Mouse (Mus musculus) left cerebral cortex, postnatal 25 days (tissue): ENCODE measurements at regions not wholly inside any gene's neighbourhood (a gene's known extent, or its start where the extent isn't known, plus 50 kb on each side); places are given as distances from the start of the nearest gene placed in this dataset.
A peak's percentile ranks its signal among the peaks of the same experiment; 100 is the strongest.

Experiments used
- DNase-seq, 2 experiments: peaks; one replicate each; pipeline ENCODE4 v3.0.0; 2022; ENCODE audit warnings: low spot score in 2 of 2, mixed read lengths in 1 of 2
- intact Hi-C: fragments of 180-260 bp; cut with DNase I; formaldehyde crosslinking; loops from one replicate; pipeline ENCODE4 v1.15.1; 2025

- intact Hi-C loops: no loop called here
- DNase-seq: peak in 1 of 2 experiments; percentile 46
These were observed 115.8 kb downstream of the Lnpk start for GRCm38 (mm10) chr2:74463407-74463806.

GRCm38 (mm10) chr2:74461211-74461844 lies 117.9 kb downstream of the Lnpk start:
- no peak for DNase-seq
- intact Hi-C loops: no loop called here

GRCm38 (mm10) chr2:74454431-74454830 lies 124.8 kb downstream of the Lnpk start:
- intact Hi-C loops: no loop called here

GRCm38 (mm10) chr2:74452679-74453078 lies 126.6 kb downstream of the Lnpk start:
- DNase-seq: no peak
- intact Hi-C loops: no loop called here

More at GRCm38 (mm10) chr2:74454431-74454830, 124.8 kb downstream of the Lnpk start:
- no peak for DNase-seq

- intact Hi-C loops: no loop called here
- DNase-seq: peak in 1 of 2 experiments; percentile 6
These were observed 127.7 kb downstream of the Lnpk start for GRCm38 (mm10) chr2:74451578-74451977.

- intact Hi-C loops: no loop called here
- DNase-seq: no peak
These were observed 128.2 kb downstream of the Lnpk start for GRCm38 (mm10) chr2:74451038-74451437.

- DNase-seq: no peak
- intact Hi-C loops: no loop called here
These were observed 129.0 kb downstream of the Lnpk start for GRCm38 (mm10) chr2:74450064-74450765.

- DNase-seq: no peak
- intact Hi-C loops: no loop called here
These were observed 143.9 kb downstream of the Lnpk start for GRCm38 (mm10) chr2:74435184-74435911.

GRCm38 (mm10) chr2:74426746-74427145 lies 152.5 kb downstream of the Lnpk start:
- DNase-seq: peak; percentile 26 to 31
- intact Hi-C loops: no loop called here

- DNase-seq: peak; percentile 56 to 96
- intact Hi-C loops: loop anchor here (1.0 to 5.0 kb wide), 6 partner anchors 14 to 288 kb away; no protein-coding TSS in a partner anchor
These were observed 154.5 kb downstream of the Lnpk start for GRCm38 (mm10) chr2:74424726-74425125.

GRCm38 (mm10) chr2:74416097-74416496 lies 163.1 kb downstream of the Lnpk start:
- DNase-seq: peak in 1 of 2 experiments; percentile 20
- intact Hi-C loops: no loop called here

GRCm38 (mm10) chr2:74414721-74415120 lies 164.5 kb downstream of the Lnpk start:
- intact Hi-C loops: no loop called here

GRCm38 (mm10) chr2:74409856-74410404 lies 169.3 kb downstream of the Lnpk start:
- intact Hi-C loops: loop anchor here (1.0 kb wide), 1 partner anchor 14 kb away; no protein-coding TSS in a partner anchor

More at GRCm38 (mm10) chr2:74414721-74415120, 164.5 kb downstream of the Lnpk start:
- DNase-seq: no peak

GRCm38 (mm10) chr2:74404493-74404892 lies 174.7 kb downstream of the Lnpk start:
- peak in 1 of 2 experiments; percentile 19 for DNase-seq
- intact Hi-C loops: no loop called here

More at GRCm38 (mm10) chr2:74409856-74410404, 169.3 kb downstream of the Lnpk start:
- DNase-seq: peak in 1 of 2 experiments; percentile 89

- DNase-seq: no peak
- intact Hi-C loops: no loop called here
These were observed 188.2 kb downstream of the Lnpk start for GRCm38 (mm10) chr2:74391064-74391463.

- intact Hi-C loops: loop anchor here (1.0 to 10.0 kb wide), 3 partner anchors 37 to 253 kb away; no protein-coding TSS in a partner anchor
- peak in 1 of 2 experiments; percentile 90 for DNase-seq
These were observed 191.2 kb downstream of the Lnpk start for GRCm38 (mm10) chr2:74388078-74388477.

GRCm38 (mm10) chr2:74384918-74385317 lies 194.3 kb downstream of the Lnpk start:
- peak in 1 of 2 experiments; percentile 77 for DNase-seq

GRCm38 (mm10) chr2:74380574-74381287 lies 198.5 kb downstream of the Lnpk start:
- DNase-seq: no peak
- intact Hi-C loops: loop anchor here (10.0 kb wide), 2 partner anchors 124 to 246 kb away; no protein-coding TSS in a partner anchor

More at GRCm38 (mm10) chr2:74384918-74385317, 194.3 kb downstream of the Lnpk start:
- intact Hi-C loops: loop anchor here (10.0 kb wide), 2 partner anchors 120 to 250 kb away; no protein-coding TSS in a partner anchor

- DNase-seq: peak in 1 of 2 experiments; percentile 72
- intact Hi-C loops: no loop called here
These were observed 200.5 kb downstream of the Lnpk start for GRCm38 (mm10) chr2:74378709-74379108.
